Mouse (Mus musculus) ES-CJ7 (cell line): ENCODE measurements at regions not wholly inside any gene's neighbourhood (a gene's known extent, or its start where the extent isn't known, plus 50 kb on each side); places are given as distances from the start of the nearest gene placed in this dataset.

ENCODE experiments used
- DNase-seq: peaks from one replicate; pipeline ENCODE4 v3.0.0; 2011; ENCODE audit warnings: low read depth, low spot score

DNA sequence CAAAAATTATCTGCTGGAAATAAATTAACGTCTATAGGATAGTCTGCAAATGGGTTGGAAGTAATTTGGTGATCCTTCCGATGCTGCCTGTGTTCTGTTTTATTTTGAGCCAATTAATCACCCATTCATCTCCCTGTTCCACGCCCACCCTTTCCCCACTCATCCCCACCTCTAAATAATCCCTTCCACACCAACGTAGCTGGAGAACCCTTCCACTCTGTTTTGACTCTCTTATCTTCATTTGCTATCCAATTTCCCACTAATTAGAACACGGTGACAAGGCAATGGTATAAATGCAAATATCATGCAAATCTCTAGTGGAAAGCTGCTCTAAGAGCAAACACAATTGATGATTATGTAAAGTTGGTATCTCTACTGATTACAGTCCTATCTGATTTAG lies 399.3 kb upstream of the Tenm3 start:
- no peak for DNase-seq

DNA sequence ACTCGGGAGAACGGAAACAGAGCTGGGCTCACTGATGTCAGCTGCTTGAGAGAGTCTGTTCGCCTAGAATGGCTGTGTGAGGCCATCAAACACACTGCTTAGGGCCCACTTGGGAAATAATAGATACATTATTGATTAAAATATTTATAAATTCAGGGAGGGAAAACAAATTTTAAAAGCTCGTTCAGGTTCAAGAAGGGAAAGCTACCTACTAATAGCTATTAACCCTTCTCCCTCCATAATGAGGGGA lies 393.0 kb upstream of the Tenm3 start:
- DNase-seq = no peak

DNA sequence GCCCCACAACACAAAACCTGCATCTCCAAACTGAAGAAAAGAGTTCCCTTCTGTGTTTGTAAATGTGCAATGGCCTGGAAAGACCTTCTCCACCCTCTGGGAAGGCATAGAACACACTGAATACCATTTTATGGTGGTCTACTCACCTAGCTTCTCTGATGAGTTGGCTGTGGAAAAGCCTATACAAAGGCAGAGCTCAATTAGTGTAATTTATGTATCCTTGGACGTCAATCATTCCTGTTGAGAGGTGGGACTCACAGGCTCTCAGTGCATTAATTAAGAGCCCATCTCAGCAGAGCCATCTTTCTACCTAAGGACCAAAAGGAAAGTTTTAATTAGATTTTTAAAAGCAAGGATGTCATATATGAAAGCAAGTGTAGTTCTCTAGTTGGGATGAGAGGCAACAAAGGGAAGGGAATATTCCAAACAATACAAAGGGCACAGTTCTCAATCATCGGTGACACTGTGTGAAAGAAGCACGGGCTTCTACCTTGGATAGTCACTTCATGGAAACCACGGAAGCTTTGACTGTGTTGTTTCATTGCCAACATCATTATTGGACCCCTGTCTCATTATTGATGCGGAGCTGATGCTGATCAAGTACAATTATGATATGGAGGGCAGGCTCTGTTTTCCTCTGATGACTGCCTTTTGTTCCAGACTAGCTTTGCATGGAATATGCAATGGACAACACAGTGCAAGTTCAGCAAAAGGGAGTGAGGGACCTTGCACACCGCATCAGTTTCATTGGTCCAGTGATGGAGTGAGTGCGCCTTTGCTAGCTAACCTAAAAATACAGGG lies 392.5 kb upstream of the Tenm3 start:
- DNase-seq = no peak

DNA sequence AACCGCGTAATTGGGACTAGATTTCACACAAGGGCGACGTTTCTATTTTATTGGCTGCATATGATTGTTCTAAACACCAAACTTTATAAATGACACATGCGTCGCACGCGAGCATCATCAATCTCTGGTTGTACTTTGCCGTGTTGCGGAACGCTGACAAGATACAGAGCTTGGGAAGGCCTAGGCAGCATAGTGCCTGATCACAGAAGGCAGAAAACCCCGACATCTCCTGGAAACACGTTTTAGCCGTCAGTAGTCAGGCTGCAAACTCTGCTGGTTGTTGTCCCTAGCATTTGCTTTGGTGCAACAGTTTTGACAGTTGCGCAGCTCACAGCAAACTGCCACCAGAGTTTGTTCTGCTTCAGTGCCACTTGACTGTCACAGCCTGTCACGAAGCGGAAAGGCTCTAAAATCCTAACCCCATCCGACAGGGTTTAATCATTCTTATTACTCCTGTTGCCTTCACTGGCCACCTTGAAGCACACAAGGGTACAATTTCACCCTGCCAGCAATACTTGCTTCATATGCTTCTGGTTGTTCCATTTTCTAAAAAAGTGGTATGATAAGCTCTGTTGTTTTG lies 380.2 kb upstream of the Tenm3 start:
- DNase-seq = no peak

DNA sequence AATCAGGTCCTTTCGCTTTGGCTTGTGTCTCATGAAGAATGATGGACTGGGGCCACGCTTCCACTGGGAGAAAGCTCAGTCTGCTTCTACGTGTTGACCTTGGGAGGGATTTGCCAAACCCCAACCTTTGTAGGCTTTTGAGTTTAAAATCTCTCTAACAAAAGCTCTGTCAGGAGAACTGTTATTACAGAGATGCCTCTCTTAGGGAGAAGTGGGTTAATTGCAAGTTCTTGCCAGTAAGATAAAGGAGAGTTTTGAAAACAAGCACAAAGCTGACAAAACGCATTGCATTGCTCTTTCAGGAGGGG lies 351.5 kb upstream of the Tenm3 start:
- DNase-seq = no peak

DNA sequence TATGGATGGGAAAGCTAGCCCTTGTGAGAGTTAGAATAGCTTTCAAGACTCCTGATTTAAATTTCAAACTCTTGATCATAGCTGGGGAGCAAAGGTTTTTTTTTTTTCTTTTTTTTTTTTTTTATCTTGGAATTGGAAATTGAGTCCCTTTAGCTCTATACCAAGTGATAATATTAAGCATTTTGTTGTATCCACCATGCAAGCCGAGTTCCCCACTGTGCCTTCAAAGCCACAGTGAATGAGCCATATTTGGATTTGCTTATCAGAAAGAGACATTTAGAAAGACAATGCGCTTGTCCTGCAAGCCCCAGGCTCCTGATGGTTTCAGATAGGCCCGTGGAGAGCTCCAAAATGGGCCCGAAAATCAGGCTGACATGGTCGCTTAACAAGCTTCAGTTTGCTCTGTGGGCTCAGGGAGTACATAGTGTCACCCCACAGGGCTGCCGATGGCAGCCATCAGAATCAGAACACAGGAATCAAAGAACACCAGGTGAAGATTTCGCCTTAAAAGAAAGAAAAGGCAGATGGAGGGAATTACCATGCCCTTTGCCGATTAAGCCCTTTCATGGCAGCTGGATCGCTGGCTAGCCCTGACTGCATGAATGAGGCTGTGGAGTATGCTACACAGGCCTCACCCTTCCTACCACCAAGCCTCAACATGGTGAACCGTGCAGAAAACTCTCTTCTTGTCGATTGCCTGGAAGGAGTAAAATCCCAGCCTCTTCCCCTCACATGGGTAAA lies 351.0 kb upstream of the Tenm3 start:
- DNase-seq = peak; percentile 47

DNA sequence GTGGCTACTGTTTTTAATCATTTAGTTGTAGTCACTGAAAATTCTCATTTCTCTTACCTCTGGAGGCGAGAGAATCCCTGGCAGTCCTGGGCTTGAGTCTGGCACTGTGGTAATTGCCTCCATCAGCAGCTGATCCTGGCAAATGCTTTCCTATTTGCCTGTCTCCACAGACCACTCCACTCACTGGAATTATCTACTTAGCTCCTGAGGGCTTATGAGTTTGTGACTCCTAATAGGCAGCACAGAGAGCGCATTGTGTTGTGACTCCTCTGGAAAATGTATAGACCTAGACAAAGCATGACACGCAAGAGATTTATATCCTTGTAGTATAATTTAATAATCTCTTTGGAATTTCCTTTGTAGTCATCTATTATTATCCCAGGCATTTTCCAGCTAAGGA lies 343.1 kb upstream of the Tenm3 start:
- no peak for DNase-seq

DNA sequence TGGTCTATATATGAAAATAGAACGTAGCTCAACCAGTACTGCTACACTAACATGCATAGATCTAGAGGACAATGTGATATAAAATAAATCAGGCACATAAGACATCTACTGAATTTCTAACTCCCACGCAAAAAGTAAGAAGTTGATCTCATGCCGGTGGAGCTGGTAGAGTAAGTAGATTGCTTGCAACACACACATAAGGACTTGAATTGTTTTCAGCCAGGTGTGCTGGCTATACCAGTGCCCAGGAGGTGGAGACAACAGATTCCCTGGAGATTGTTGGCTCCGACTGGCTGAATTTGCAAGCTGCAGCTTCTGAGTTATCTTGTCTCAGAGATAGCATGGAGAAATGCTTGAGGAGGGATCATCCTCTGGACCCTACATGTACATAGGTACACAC lies 331.6 kb upstream of the Tenm3 start:
- no peak for DNase-seq

DNA sequence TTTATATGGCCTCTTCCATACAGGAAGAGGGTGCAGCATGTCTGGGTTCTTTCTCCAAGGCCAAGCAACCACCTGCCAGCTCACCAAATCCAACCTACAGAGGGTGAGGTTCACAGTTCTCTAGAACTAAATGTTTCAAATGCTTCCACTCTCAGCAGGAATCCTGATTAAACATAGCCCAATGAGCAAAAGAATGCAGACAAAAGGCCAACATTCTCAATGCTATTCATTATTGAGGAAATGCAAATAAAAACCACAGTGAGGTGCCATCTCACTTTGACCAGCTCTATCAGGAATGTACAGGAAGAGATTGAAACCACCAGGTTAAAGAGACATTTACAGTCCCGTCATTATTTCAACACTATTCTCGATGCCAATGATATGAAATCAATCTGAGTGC lies 331.2 kb upstream of the Tenm3 start:
- DNase-seq = peak; percentile 34

DNA sequence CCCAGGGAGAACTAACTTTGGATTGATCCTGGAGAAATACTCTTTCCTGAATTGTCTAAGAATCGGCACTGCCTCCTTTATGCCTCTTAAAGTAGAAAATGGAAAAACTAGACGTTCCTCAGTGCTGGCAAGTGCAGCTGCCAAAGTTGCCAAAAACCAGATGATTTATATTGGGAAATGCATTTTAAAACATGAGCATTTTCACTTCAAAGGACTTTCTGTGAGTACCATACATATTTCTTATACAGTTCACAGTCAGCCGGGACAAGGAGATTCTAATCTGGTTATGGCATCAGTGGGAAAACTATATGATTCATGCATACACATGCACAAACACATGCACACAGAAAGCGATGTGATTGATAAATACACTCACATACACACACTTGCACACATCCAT lies 315.6 kb upstream of the Tenm3 start:
- no peak for DNase-seq

DNA sequence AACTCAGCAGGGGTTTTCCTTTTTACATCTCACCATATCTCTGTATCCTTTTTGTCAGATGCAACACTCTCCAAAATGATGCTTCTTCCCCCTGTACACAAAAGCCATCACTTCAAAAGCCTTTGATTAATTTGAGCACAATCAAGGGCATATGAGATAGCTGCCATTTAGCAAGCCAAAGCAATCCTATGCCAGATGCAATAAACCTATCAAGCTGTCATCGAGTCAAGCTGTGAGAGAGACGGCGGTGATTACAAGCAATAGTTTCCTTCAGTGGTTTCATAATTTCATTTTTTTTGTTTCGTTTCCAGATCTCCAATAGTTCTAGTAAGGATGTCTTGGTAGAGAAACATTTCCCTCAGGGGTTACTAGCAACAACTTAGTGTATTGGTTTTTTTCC lies 314.4 kb upstream of the Tenm3 start:
- no peak for DNase-seq

DNA sequence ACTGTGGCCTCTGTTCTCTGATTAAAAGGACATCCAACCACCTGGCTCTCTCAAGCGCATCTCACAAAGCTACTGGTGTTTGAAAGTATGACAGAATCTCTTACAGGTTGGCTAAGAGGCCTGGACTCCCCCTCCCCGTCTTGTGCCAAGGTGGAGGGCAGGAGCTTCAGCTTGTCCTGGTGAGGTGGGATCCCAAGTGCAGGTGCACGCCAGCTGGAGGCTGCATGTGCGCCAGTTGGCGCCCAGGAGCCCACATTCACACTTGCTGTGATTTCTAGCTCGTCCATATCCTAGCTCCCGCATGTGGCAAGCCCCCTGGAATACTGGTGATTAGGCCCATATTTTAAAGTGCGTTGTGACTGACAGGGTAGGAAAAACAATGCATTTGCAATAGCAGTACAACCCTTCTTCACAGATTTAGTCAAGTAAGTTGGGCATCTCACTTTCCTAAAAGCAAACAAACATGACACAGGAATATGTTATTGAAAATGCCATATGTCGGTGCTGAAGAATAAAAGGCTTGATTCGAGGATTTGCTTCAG lies 292.8 kb upstream of the Tenm3 start:
- DNase-seq = no peak

DNA sequence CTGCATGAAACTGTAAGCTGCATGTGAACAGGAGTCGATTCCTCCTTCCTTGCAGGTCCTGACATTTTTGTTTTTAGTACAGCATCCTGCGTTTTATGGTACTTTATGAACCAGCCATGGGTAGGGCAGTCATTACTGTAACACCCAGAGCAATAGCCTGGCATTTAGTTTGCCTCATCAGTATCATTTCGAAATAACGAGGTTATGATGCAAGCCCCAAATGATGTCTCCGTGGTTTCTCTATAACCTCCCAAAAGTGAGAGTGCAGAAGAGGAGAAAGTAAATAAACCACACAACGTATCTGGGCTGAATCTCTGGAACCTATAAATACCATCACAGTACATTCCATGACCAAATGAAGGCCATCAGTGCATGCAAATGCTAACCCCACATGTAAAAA lies 265.3 kb upstream of the Tenm3 start:
- no peak for DNase-seq

DNA sequence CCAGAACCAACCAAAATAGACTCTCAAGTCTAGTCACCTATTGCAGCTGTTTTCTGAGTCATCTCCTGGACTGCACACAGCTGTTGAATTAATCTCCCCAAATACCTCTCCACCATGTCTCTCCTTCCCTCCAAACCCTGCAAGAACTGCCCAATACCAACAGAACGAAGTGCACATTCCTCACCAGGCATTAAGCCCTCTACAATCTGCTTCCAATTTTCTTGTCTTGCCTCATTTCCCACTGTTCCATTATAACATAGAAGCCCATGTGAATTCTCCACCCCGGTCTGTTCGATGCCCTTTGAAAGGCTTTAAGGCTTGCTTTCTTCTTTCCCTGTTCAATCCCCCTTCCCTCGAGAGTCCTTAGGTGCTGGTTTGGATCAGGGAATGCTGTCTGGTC lies 264.9 kb upstream of the Tenm3 start:
- DNase-seq = no peak

DNA sequence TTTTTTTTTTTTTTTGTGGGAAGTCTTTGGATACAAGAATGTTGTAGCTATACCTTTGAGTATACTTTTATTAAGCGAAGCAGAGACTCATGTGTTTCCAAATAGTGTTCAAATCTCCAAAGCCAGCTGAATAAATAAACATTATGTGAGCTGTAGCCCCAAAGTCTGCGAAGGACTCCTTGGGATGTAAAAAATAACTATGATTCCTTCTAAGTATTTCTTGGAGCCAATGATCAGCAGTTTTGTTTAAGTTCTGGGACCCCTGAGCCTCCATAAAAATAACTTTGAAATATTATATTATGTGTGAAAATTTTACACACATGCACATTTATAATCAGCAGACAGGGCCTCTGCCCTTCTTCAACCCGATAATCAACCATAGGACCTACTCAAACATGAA lies 262.8 kb upstream of the Tenm3 start:
- no peak for DNase-seq

DNA sequence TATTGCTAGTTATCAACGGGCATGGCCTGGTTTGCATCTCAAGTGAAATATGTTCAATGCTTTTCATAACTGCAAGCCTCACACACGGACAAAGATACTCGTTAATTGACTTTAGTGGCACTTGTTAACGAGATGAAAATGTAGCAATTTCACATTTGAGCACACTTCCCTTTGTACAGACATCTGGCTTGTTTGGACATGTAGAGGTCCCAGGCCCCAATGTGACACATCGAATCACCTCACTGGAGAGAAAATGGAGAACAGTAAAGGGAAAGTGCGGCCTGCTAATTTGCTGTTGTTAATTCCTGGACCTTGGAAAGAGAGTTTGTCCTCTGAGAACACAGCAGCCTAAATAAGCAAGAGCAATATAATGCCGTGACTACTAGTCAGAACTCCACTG lies 257.4 kb upstream of the Tenm3 start:
- DNase-seq = no peak

DNA sequence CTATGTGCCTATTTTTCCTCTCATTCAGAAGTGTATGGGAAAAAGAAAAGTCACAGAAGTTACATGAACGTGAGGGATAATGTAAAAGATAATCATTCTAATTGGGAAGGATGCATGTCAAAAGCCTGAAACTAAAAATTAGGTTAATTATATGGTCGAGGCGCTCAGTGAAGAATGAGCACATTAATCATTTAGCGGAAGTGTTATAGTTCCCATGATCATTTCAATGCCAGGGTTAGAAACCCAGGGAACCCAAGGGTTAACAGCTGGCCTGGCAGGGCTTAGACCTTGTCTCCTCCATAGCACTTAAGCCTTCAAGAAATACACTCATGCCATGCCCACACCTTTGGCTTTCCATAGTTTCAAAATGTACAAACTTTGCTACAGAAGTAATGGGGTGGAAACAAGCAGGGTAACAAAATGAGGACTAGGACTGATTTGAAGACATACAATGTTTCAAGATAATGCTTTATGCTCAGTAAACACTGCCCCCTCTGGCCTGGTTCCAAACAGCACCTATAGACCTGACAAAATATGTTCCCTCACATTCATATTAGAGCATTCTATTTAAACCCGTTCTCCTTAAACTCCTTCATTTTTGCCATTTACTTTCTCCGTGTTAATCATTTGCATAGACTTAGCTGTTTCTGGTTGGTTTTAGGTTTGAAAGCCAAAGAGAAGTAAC lies 240.6 kb upstream of the Tenm3 start:
- no peak for DNase-seq

DNA sequence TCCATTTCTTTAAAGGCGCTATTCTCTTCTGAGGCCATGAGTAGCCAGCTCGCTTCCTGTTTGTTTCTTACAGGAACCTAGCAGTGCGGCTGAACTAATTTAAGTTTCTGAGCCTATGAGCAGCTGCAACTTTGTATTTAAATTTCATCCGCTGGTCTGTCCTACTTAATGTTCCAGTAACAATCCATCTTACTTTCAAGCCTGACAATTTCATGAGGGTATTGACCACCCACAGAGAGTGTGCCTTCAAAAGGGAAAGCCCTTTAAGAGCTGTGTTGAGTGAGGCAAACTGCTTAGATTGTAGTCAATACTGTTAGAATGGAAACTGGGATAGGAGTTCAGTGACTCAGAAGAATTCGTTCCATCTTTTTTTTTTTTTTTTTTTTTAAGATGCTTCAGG lies 225.7 kb upstream of the Tenm3 start:
- DNase-seq = no peak

DNA sequence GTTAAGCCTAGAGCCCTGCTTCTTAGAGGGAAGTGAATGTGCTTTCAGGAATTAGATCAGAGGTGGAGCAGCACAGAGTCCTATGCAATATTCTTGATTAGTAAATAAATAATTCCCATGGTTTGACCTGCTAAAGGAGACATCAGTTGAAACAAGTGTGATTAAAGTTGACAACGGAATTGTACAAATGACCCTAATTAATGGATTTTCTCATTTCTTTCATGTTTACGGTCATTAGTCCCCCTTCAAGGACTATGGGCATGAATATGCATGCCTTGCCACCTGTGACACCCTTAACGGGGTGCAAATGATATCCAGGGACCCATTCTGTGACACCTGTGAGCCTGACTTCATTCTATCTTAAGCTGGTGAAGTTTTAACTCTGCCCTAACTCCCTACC lies 219.5 kb upstream of the Tenm3 start:
- DNase-seq = no peak

DNA sequence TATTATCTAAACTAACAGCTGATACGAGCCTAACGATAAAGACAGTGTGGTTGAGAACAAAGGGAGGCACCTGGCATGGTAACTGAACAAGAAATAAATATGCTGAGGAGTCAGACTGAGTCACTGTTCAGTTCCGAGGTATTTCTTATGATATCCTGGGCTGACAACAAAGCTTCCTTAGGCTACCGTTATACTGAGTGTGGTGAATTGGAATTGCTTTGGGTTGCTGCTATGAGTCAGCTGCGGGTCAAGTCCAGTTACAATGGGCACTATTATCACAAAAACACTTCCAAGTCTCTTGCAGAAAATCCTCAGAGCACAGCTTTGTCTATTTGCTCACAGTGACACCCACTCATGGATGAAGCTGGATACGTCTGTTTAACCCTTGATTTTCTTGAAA lies 199.5 kb upstream of the Tenm3 start:
- no peak for DNase-seq

DNA sequence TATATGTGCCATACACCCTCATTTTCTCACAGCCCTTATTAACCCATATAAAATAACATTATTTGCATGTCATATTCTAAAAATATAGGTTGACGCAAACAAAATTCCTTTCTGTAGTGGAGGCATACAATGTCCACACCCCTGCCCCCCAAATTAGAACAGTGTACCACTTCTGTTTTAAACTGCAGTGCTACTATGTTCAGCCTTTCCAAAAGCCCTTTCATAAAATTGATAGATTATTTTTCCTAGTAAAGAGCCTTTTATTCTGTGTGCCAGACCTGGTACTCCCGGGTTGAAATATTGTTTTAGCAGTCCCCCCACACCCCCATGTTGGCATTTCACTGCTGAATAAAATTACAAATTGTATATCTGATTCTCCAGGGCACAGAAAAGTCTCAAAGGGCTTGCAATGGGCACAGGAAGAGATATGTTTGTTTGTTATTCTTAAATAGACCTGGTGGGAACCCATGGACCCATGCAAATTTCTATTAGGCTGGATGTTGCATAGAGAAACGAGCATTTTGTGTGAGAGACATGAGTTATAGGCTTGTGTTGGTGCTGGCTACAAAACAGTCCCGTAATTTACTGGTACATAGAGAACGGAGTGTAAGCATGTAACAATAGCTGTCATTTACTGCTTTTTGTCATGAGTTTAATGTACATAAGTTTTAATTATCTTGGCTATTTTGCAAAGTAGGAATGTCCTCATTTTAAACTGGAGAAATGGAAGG lies 192.4 kb upstream of the Tenm3 start:
- no peak for DNase-seq

DNA sequence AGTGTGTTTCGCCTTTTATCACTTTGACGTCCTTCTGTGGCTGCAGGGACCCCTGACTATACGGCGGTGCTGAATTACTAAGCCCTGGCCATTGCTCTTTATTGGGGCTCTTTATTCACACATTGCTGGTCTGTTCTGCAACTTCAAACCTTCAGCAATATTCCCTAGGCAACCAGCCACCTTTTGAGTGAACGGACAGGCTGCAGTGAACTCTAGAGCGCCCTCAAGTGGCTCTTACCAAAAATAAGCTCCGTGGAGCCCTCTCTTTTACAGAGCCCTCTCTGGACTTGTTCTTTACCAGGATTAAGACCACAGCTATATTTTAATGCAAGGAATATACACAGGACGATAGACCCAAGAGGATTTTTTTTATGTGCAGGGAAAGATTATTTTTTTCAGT lies 191.8 kb upstream of the Tenm3 start:
- DNase-seq = peak; percentile 78
